Mouse (Mus musculus) CH12.LX (cell line): ENCODE data around the gene Rpp25l. TPM values are rescaled to one million over a fixed set of nuclear protein-coding genes. Genes with fewer than 3 reads are reported as not detected.

ENCODE experiments used
- DNase-seq: peaks from one replicate; pipeline ENCODE4 v3.0.0-alpha.2; 2013; ENCODE audit errors: extremely low read depth
- H3K27ac ChIP-seq: 2 replicates; pipeline ENCODE4 v1.5.1; 2012; ENCODE audit warnings: low read depth, mild to moderate bottlenecking, control low read depth, moderate library complexity; ENCODE audit not compliant: insufficient read depth
- H3K27me3 ChIP-seq: replicated peaks from 2 replicates; pipeline ENCODE3; 2012; ENCODE audit warnings: inconsistent platforms
- H3K36me3 ChIP-seq, 2 experiments: replicated peaks in 1 of 2; 2 replicates each; pipeline versions ENCODE3 to v1.6.1; 2012; ENCODE audit warnings: inconsistent platforms in 1 of 2, low read length in 1 of 2, mild to moderate bottlenecking in 1 of 2, mixed read lengths in 1 of 2, moderate library complexity in 1 of 2; ENCODE audit not compliant: control insufficient read depth in 1 of 2, insufficient read depth in 1 of 2
- H3K4me1 ChIP-seq, 2 experiments: 2 replicates each; pipeline ENCODE4 v1.6.1; 2012; ENCODE audit warnings: inconsistent platforms in 1 of 2, moderate library complexity in 1 of 2; ENCODE audit not compliant: insufficient read depth in 2 of 2, control insufficient read depth in 1 of 2
- H3K4me2 ChIP-seq: 2 replicates; pipeline ENCODE4 v1.6.1; 2012; ENCODE audit warnings: low read depth, mild to moderate bottlenecking, control low read depth; ENCODE audit not compliant: poor library complexity, insufficient read depth, severe bottlenecking
- H3K4me3 ChIP-seq, 3 experiments: fragments of 150-350 bp in 1 of 3; sonication (generic) in 1 of 3; replicated peaks in 1 of 3; 2 replicates each; pipeline versions ENCODE3 to v1.5.1; 2011 to 2012; ENCODE audit warnings: low read depth in 2 of 3, low read length in 2 of 3, mild to moderate bottlenecking in 2 of 3, moderate library complexity in 2 of 3, control low read depth in 1 of 3, improper control_type of control experiment in 1 of 3, inconsistent platforms in 1 of 3, mixed read lengths in 1 of 3; ENCODE audit not compliant: poor library complexity in 1 of 3
- H3K79me2 ChIP-seq: replicated peaks from 2 replicates; pipeline ENCODE4 v1.6.1; 2012; ENCODE audit warnings: mild to moderate bottlenecking, moderate library complexity; ENCODE audit not compliant: control insufficient read depth, poor library complexity, insufficient read depth, severe bottlenecking; ENCODE audit errors: extremely low read depth
- H3K9ac ChIP-seq: 2 replicates; pipeline ENCODE4 v1.6.1; 2012; ENCODE audit warnings: low read depth, mild to moderate bottlenecking, control low read depth, moderate library complexity; ENCODE audit not compliant: insufficient read depth
- H3K9me3 ChIP-seq: replicated peaks from 2 replicates; pipeline ENCODE3; 2012; ENCODE audit warnings: low read length, inconsistent platforms, mixed read lengths
- BHLHE40 ChIP-seq: IDR thresholded peaks from 2 replicates; pipeline ENCODE4 v1.6.1; 2011; ENCODE audit warnings: mild to moderate bottlenecking, low read depth, low read length, improper control_type of control experiment
- ELF1 ChIP-seq: IDR thresholded peaks from 2 replicates; pipeline ENCODE4 v1.6.1; 2014; ENCODE audit warnings: low read depth, mild to moderate bottlenecking, inconsistent platforms, low read length, improper control_type of control experiment
- EP300 ChIP-seq: IDR thresholded peaks from 2 replicates; pipeline ENCODE4 v1.6.1; 2011; ENCODE audit warnings: low read length, improper control_type of control experiment
- ETS1 ChIP-seq: conservative IDR thresholded peaks from 2 replicates; pipeline ENCODE4 v1.6.1; 2012; ENCODE audit warnings: low read depth, mild to moderate bottlenecking, inconsistent platforms, low read length, improper control_type of control experiment, moderate library complexity
- GABPA ChIP-seq: IDR thresholded peaks from 2 replicates; pipeline ENCODE4 v1.6.1; 2012; ENCODE audit warnings: low read depth, low read length, improper control_type of control experiment, inconsistent platforms; ENCODE audit not compliant: insufficient replicate concordance
- HCFC1 ChIP-seq: IDR thresholded peaks from 2 replicates; pipeline ENCODE4 v1.6.1; 2012; ENCODE audit warnings: low read depth, mild to moderate bottlenecking, inconsistent platforms, low read length, improper control_type of control experiment
- JUND ChIP-seq: conservative IDR thresholded peaks from 2 replicates; pipeline ENCODE4 v1.6.1; 2011; ENCODE audit warnings: low read depth, low read length, improper control_type of control experiment
- MAX ChIP-seq: IDR thresholded peaks from 2 replicates; pipeline ENCODE4 v1.6.1; 2011; ENCODE audit warnings: low read length, improper control_type of control experiment
- MEF2A ChIP-seq: IDR thresholded peaks from 2 replicates; pipeline ENCODE4 v1.6.1; 2014; ENCODE audit warnings: low read depth, mild to moderate bottlenecking, inconsistent platforms, low read length, improper control_type of control experiment, borderline replicate concordance
- MXI1 ChIP-seq: IDR thresholded peaks from 2 replicates; pipeline ENCODE4 v1.6.1; 2011; ENCODE audit warnings: mild to moderate bottlenecking, low read depth, low read length, improper control_type of control experiment
- NRF1 ChIP-seq: IDR thresholded peaks from 2 replicates; pipeline ENCODE4 v1.6.1; 2014; ENCODE audit warnings: low read depth, mild to moderate bottlenecking, inconsistent platforms, low read length, improper control_type of control experiment, moderate library complexity
- POLR2A ChIP-seq: IDR thresholded peaks from 2 replicates; pipeline ENCODE4 v1.6.1; 2011; ENCODE audit warnings: low read depth, mild to moderate bottlenecking, improper control_type of control experiment, low read length
- RAD21 ChIP-seq: IDR thresholded peaks from 2 replicates; pipeline ENCODE4 v1.6.1; 2011; ENCODE audit warnings: low read depth, mild to moderate bottlenecking, low read length, improper control_type of control experiment, moderate library complexity
- RCOR1 ChIP-seq: conservative IDR thresholded peaks from 2 replicates; pipeline ENCODE4 v1.6.1; 2012; ENCODE audit warnings: low read depth, mild to moderate bottlenecking, inconsistent platforms, low read length, improper control_type of control experiment
- SMC3 ChIP-seq: IDR thresholded peaks from 2 replicates; pipeline ENCODE4 v1.6.1; 2011; ENCODE audit warnings: low read depth, low read length, improper control_type of control experiment
- TCF12 ChIP-seq: IDR thresholded peaks from 2 replicates; pipeline ENCODE4 v1.6.1; 2014; ENCODE audit warnings: low read depth, mild to moderate bottlenecking, inconsistent platforms, low read length, improper control_type of control experiment
- UBTF ChIP-seq: IDR thresholded peaks from 2 replicates; pipeline ENCODE4 v1.6.1; 2012; ENCODE audit warnings: low read depth, mild to moderate bottlenecking, inconsistent platforms, low read length, improper control_type of control experiment, moderate library complexity
- USF2 ChIP-seq: conservative IDR thresholded peaks from 2 replicates; pipeline ENCODE4 v1.6.1; 2011; ENCODE audit warnings: low read depth, low read length, improper control_type of control experiment
- ZC3H11A ChIP-seq: IDR thresholded peaks from 2 replicates; pipeline ENCODE4 v1.6.1; 2012; ENCODE audit warnings: low read depth, mild to moderate bottlenecking, inconsistent platforms, low read length, improper control_type of control experiment
- ZNF384 ChIP-seq: IDR thresholded peaks from 2 replicates; pipeline ENCODE4 v1.6.1; 2012; ENCODE audit warnings: low read depth, low read length, improper control_type of control experiment, inconsistent platforms
- dilution Hi-C: fragments of 300-500 bp; cut with MboI; formaldehyde crosslinking; loops from 2 replicates; pipeline ENCODE4 v1.14.3; 2020; ENCODE audit warnings: low sequenced_read_pairs; ENCODE audit not compliant: extremely low pct_unique_long_range_greater_than_20kb, extremely low pct_ligation_motif_present
- in situ Hi-C: fragments of 300-500 bp; cut with MboI; formaldehyde crosslinking; loops from 3 replicates; pipeline ENCODE4 v1.14.3; 2019; ENCODE audit warnings: low sequenced_read_pairs, low pct_ligation_motif_present, low pct_unique_long_range_greater_than_20kb, mixed read lengths
- polyA plus RNA-seq: library from polyadenylated mRNA; unstranded; fragments of >175 nt; gene quantifications from 2 replicates; pipeline ENCODE4 v1.2.1, GENCODE M21; 2012; ENCODE audit warnings: low read depth; ENCODE audit not compliant: insufficient read length
- total RNA-seq, 2 experiments: library from RNA; depleted of rRNA; stranded (reverse); fragments of 300-350 nt in 1 of 2; fragments of >200 nt in 1 of 2; gene quantifications; 2 replicates each; pipeline ENCODE4 v1.2.3; 2012 to 2014

The Rpp25l gene
- total and polyA plus RNA-seq, 3 experiments, result 48.1 to 72.8 (median 65.3) TPM

- H3K27ac ChIP-seq, result no peak overlapping the region
- H3K79me2 ChIP-seq, result no peaks in the 10 kb centered on the region
- peaks cover 13 to 49% of the 10 kb centered on the region in 2 experiments for H3K36me3 ChIP-seq
- in situ Hi-C loops, result no loop called here
- peaks cover 5% of the 10 kb centered on the region for H3K27me3 ChIP-seq
- no peak overlapping the region for H3K9ac ChIP-seq
- TF ChIP-seq SMC3, result no peak
- no peak for TF ChIP-seq ZNF384
- TF ChIP-seq ZC3H11A, result no peak
- dilution Hi-C loops, result no loop called here
- H3K4me3 ChIP-seq, result no peak overlapping the region
- H3K9me3 ChIP-seq, result no peaks in the 10 kb centered on the region
- H3K4me2 ChIP-seq, result no peak overlapping the region
- no peak for DNase-seq
- H3K4me1 ChIP-seq, result peaks cover 6 to 27% of the 10 kb centered on the region in 2 experiments
These were observed 44.0 kb upstream of the Rpp25l start for GRCm38 (mm10) chr4:41757321-41757720.

- no peak for DNase-seq
- Histone ChIP-seq H3K4me3 (peak overlapping the region; percentile 75 to 86 (median 85)), H3K79me2 (no peaks in the 10 kb centered on the region), H3K4me2 (peak overlapping the region; percentile 64), H3K9ac (peak overlapping the region; percentile 63), H3K4me1 (peaks cover 6 to 27% of the 10 kb centered on the region in 2 experiments), H3K27ac (no peak overlapping the region), H3K9me3 (no peaks in the 10 kb centered on the region), H3K36me3 (peaks cover 13 to 47% of the 10 kb centered on the region in 2 experiments)
- dilution Hi-C loops (no loop called here), in situ Hi-C loops (no loop called here)
- TF ChIP-seq POLR2A, result no peak
- TF ChIP-seq BHLHE40, result no peak
- TF ChIP-seq UBTF, result no peak
- TF ChIP-seq MXI1, result no peak
- no peak for TF ChIP-seq MEF2A
- no peak for TF ChIP-seq JUND
- no peak for TF ChIP-seq RAD21
- TF ChIP-seq ELF1, result no peak
- no peak for TF ChIP-seq RCOR1
- no peak for TF ChIP-seq MAX
- TF ChIP-seq HCFC1, result no peak
- TF ChIP-seq ETS1, result no peak
- no peak for TF ChIP-seq EP300
- TF ChIP-seq USF2, result no peak
- TF ChIP-seq TCF12, result no peak
- no peak for TF ChIP-seq GABPA
- TF ChIP-seq NRF1, result no peak
- TF ChIP-seq, all 38 proteins: peak for 0
- H3K27me3 ChIP-seq, result peaks cover 9% of the 10 kb centered on the region
These were observed 43.1 kb upstream of the Rpp25l start for GRCm38 (mm10) chr4:41756440-41756839.
